Mouse (Mus musculus): Measurements from ENCODE around the gene Apol9a.

Apol9a gene

DNA sequence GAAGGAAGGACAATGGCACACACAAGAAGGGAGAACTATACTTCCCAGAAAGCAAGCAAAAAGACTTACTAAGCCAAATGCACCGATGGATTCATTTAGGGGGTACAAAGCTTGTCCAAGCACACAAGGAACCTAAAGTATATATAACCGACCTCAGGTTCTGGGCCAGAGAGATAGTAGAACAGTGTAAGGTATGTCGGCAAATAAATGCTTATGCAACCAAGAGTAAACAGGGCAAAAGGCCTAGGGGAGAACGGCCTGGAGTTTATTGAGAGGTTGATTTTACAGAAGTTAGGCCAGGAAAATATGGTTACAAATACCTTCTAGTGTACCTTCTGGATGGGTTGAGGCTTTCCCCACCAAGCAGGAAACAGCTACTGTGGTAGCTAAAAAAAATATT lies 33.5 kb downstream of the Apol9a start:
- no peak for ATAC-seq (ENCODE audit: low TSS enrichment)

DNA sequence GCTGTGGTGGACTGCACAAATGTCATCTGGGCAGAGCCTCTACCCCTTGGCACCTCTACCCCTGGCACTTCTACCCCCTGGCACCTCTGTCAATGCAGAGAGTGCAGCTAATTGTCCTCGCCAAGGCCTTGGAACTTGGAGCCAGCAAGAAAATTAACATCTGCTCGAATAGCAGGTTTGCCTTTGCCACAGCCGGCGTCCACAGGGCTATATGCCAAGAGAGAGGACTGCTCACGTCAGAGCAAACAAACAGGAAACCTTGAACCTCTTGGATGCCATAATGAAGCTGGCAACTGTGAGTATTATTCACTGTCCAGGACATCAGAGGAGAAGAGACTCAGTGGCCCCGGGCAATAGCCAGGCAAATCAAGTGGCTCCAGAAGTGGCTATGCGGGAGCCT lies 34.0 kb downstream of the Apol9a start:
- no peak for ATAC-seq (ENCODE audit: low TSS enrichment)

DNA sequence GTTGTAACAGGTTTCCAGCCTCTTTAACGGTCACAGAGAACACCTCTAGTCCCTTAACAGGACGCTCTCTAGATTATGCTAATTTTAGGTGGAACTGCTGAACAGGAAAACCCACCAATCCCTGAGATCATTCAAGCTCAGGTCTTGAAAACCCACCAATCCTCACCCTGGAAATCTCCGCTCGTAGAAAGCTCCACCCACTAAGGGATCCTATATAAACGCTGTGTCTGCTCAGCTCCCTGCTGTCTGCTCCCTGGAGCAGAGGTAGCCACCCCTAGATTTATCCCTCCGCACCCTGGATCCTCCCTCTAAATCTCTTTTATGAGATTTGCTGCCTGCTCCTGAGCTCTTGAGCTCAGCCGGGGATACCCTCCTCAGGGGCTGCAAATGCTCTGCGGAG lies 40.3 kb downstream of the Apol9a start:
- ATAC-seq (ENCODE audit: low TSS enrichment), result no peak

- ATAC-seq (ENCODE audit: low TSS enrichment), result no peak
These were observed 41.0 kb downstream of the Apol9a start for GRCm38 (mm10) chr15:77369981-77370380.

DNA sequence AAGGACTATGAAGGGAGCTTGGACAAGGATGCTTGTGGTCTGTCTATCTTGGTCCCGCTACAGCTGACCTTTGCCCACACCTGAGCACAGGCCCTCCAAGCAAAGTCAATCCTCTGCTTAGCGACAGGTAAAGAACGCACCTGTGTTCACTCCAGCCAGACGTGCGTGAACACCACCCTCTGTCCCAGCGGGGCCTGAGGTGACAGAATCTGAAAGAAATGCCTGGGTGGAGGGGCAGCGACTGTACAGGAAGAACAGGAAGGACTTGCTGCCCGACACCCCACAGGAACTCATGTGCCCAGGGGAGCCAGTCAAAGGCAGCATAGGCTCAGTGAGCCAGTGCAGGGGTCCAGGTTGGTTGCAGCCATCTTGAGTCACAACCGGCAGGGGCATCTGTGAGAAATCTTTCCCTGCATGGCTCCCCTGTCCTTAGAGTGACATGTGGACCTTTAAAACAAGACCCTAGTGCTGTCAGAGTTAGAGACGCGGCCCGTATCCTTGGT lies 42.1 kb downstream of the Apol9a start:
- ATAC-seq (ENCODE audit: low TSS enrichment), result no peak

- peak; percentile 55 for ATAC-seq (ENCODE audit: low TSS enrichment)
These were observed 42.8 kb downstream of the Apol9a start for GRCm38 (mm10) chr15:77368148-77368547.

DNA sequence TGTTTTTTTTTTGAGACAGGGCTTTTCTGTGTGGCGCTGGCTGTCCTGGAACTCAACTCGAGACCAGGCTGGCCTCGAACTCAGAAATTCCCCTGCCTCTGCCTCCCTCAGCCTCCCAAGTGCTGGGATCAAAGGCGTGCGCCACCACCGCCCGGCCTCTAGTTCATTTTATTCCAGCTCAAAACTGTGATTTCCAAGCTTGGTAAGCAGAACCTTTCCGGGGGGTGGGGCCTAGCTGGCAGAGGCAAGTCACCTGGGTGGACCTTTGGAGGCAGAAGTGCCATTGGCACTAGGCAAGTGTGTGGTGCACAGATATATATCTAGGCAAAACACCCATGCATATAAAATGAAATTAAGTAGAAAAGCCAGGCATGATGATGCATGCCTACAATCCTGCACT lies 43.4 kb downstream of the Apol9a start:
- no peak for ATAC-seq (ENCODE audit: low TSS enrichment)

DNA sequence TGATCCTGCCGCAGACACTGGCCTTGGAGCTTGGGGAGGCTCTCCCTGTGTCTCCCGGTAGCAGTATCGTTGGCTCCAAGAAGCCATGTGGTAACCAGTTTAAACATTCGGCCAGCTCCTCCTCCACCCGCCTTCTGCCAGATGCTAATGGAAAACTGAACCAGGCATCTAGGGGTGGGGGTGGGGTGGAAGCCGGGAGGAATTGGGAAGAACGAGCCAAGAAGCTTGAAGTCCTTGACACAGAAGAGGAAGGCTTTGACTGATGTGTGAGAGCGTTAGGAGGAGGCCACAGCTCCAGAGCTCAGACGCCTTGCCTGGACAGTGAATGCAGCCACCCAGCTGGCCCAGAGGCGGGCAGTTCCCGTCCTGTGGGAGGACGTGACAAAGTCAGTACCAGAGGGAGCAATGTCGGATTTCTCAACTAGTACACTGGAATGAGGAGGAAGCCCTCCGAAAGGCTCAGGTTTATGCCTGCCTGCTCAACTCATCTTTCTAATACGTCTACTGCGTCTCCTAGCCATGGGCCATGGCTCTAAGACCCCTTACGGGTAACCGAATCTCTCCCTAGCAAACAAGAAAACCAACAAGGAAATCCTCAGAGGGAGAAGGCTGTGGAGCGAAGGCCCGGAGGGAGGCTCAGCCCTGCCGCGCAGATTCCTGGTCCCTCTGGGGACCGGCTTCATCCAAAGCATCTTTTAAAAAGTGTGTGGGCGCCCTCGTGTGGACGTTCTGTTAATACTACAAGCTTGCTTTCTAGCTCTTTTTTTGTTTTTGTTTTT lies 44.0 kb downstream of the Apol9a start:
- peak; percentile 51 for ATAC-seq (ENCODE audit: low TSS enrichment)

- ATAC-seq (ENCODE audit: low TSS enrichment), result no peak
These were observed 45.0 kb downstream of the Apol9a start for GRCm38 (mm10) chr15:77365700-77366570.

- peak; percentile 60 for ATAC-seq (ENCODE audit: low TSS enrichment)
These were observed 46.9 kb downstream of the Apol9a start for GRCm38 (mm10) chr15:77364026-77364425.

GRCm38 (mm10) chr15:77363578-77363977 lies 47.4 kb downstream of the Apol9a start:
- ATAC-seq (ENCODE audit: low TSS enrichment), result no peak

DNA sequence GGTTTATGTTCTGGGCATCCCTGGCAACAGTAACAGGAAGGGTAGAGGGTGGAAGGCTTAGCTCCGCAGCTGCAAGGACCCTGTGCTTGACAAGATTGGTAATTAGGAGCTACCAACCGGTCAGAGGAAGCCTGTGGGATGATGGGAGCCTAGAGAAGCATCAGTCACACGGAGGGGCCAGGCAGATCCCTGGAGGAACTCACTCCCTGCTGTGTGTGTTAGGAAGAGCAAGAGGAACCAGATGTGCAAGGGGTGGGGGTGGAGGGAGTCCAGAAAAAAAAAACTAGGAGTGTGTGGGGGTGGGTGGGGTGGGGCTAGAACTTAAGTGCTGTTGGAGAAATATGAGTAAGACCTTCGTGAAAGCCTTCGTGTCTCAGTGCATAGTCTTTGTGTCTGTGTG lies 48.0 kb downstream of the Apol9a start:
- ATAC-seq (ENCODE audit: low TSS enrichment), result no peak

DNA sequence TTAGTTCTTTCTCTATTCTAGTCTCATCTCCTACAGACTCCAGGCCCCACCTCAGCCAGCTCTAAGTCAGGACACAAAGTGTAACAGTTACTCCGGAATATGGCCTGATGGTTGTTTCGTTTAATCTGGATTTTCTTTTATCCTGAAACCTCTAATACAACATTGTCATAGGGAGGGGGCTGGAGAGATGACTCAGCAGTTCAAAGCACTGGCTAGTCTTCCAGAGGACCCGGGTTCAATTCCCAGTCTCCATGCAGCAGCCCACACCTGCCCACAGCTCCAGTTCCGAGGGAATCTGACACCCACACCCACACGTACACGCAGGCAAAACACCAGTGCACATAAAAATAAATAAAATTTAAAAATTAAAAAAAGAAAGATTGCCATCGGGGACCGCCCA lies 51.0 kb downstream of the Apol9a start:
- no peak for ATAC-seq (ENCODE audit: low TSS enrichment)

DNA sequence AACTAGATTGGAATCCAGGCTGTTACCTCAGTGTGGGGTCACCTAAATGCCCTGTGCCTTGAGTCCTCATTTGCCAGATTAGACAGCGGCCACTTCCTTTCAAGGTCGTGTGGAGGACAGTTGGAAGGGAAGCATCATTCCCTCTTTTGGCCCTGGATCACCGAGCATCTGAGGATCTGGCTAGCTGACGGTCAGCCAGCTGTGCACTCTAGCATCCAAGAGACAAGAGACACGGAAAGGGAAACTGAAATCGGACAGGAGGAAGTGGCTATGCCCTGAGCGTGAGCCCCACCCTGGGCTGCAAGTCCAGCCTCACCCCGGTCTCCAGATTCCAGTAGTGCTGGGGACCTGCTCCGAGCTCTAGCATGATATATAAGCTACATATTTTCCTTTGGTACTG lies 51.4 kb downstream of the Apol9a start:
- ATAC-seq (ENCODE audit: low TSS enrichment), result no peak

- ATAC-seq (ENCODE audit: low TSS enrichment), result 0 out of 2 replicates have a peak, but pooled peaks have one; percentile 10
These were observed 51.9 kb downstream of the Apol9a start for GRCm38 (mm10) chr15:77359084-77359483.

GRCm38 (mm10) chr15:77358320-77359040 lies 52.5 kb downstream of the Apol9a start:
- ATAC-seq (ENCODE audit: low TSS enrichment), result peak; percentile 74

GRCm38 (mm10) chr15:77356248-77356810 lies 54.6 kb downstream of the Apol9a start:
- peak; percentile 56 for ATAC-seq (ENCODE audit: low TSS enrichment)

DNA sequence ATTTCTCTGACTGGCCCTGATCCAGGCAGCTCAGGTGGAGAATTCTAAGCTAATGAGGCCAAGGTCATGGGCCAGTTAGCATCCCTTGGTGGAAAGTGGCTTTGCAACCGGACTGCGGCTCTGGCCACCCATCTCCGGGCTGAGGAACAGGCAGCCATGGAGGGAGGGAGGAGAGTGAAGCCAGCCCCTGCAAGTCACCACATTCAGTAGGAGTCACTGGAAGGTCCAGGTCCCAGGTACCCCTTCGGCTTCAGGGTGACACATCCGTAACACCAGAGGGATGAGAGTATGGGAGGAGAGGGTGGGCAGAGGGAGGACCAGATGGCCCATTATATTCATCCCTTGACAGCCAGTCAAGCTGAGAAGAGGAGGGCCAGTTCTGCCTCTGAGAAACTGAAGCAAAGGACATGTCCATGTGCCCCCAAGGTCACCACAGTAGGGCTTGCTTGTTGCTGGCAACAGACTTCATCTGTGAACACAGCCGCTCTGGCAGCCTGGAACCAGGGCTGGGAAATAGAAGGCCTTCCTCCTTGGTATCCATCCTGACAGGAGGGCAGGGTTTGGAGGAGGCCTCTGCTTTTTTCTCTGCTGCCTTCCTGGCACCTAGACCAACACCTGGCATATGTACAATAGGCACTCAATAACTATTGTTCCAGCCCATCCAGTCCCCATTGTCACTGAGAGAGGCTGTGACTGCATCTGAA lies 55.9 kb downstream of the Apol9a start:
- no peak for ATAC-seq (ENCODE audit: low TSS enrichment)

- ATAC-seq (ENCODE audit: low TSS enrichment), result no peak
These were observed 56.5 kb downstream of the Apol9a start for GRCm38 (mm10) chr15:77354496-77354847.

All from frontal cortex, adult (tissue).